Comparison of ENCODE assay signal across 11 mouse cellular contexts in genomic region chr7:142398052-142398451, GRCm38 (mm10). TPM values are rescaled to one million over a fixed set of nuclear protein-coding genes. Genes with fewer than 3 reads are reported as not detected.
DNase-seq lines count a peak whose midpoint lies in the region; ATAC-seq lines count a peak whose summit lies in the region.
"Had no signal": no experiment of that assay in that cellular context is flagged by ENCODE, and none has a peak within 500 bp of the region (broad histone marks: within the 10 kb centered on the region; RNA-seq: fewer than 3 reads in every experiment).

No protein-coding gene starts in this region.

- intact Hi-C loops in heart, postnatal 14 days (cut with DNase I): loop anchor here (10.0 kb wide), 1 partner anchor 333 kb away; the partner anchor contains the start of gene Mob2

- no peaks in the 10 kb centered on the region for H3K9me3 ChIP-seq in heart, embryonic 13.5 days
- no peaks in the 10 kb centered on the region for H3K9me3 ChIP-seq in kidney, embryonic 14.5 days (ENCODE audit: control insufficient read depth, low read length)
- H3K9me3 ChIP-seq: intestine, embryonic 15.5 days had no signal

- H3K36me3 ChIP-seq in heart, embryonic 13.5 days: no peaks in the 10 kb centered on the region
- no peaks in the 10 kb centered on the region for H3K36me3 ChIP-seq in kidney, embryonic 14.5 days (ENCODE audit: control insufficient read depth, insufficient read depth, low read length)
- H3K36me3 ChIP-seq: intestine, embryonic 15.5 days had no signal

- WGBS in heart, embryonic 13.5 days: 34% methylated on average over 2 of the region's 2 CpGs
- WGBS in kidney, embryonic 14.5 days: 42% methylated on average over 2 of the region's 2 CpGs

- H3K27me3 ChIP-seq in heart, embryonic 13.5 days (replicated peaks): no peaks in the 10 kb centered on the region
- no peaks in the 10 kb centered on the region for H3K27me3 ChIP-seq in kidney, embryonic 14.5 days (ENCODE audit: control insufficient read depth, insufficient read depth, low read length)
- H3K27me3 ChIP-seq: intestine, embryonic 15.5 days had no signal

- ATAC-seq in heart, embryonic 13.5 days (ENCODE audit: extremely low read depth, insufficient number of reproducible peaks, low FRiP score, low TSS enrichment): no peak
- no peak for ATAC-seq in kidney, embryonic 14.5 days (ENCODE audit: low FRiP score, low TSS enrichment)
- peak; percentile 55 for ATAC-seq in megakaryocyte, adult 5-6 weeks (ENCODE audit: poor library complexity, severe bottlenecking)
- ATAC-seq: intestine, embryonic 15.5 days had no signal

- peaks cover 20% of the 10 kb centered on the region; the same call in 1 of the 2 replicates for H3K4me1 ChIP-seq in heart, embryonic 13.5 days
- H3K4me1 ChIP-seq in kidney, embryonic 14.5 days (ENCODE audit: control insufficient read depth, insufficient read depth, low read length): 0 out of 2 replicates have a peak, but pooled peaks cover 3% of the 10 kb centered on the region
- H3K4me1 ChIP-seq: intestine, embryonic 15.5 days had no signal

- no peak for DNase-seq in heart, postnatal 14 days
- peak; percentile 55 for DNase-seq in brain, adult 2 months (ENCODE audit: low read depth, low spot score)
- DNase-seq in ovary, postnatal 10 days (ENCODE audit: low spot score): no peak
- DNase-seq in frontal cortex, postnatal 36 days (ENCODE audit: low spot score in 2 of 2): no peak
- DNase-seq in layer of hippocampus, postnatal 25 days (ENCODE audit: extremely low spot score in 1 of 2, low spot score in 1 of 2): no peak
- DNase-seq: adrenal gland, adult 8-10 months had no signal

- peak overlapping the region; percentile 41; the same call in 1 of the 2 replicates for H3K27ac ChIP-seq in heart, embryonic 13.5 days (replicated peaks)
- peak overlapping the region; percentile 1; the same call in 1 of the 2 replicates for H3K27ac ChIP-seq in kidney, embryonic 14.5 days (ENCODE audit: low read depth, low read length)
- H3K27ac ChIP-seq: intestine, embryonic 15.5 days; liver, embryonic 14.5 days had no signal

- no peak overlapping the region for H3K4me2 ChIP-seq in heart, embryonic 13.5 days
- no peak overlapping the region for H3K4me2 ChIP-seq in kidney, embryonic 14.5 days (replicated peaks; ENCODE audit: low read depth, low read length)
- H3K4me2 ChIP-seq: intestine, embryonic 15.5 days had no signal

- no peak overlapping the region for H3K9ac ChIP-seq in heart, embryonic 13.5 days
- H3K9ac ChIP-seq in kidney, embryonic 14.5 days (ENCODE audit: low read depth, low read length): no peak overlapping the region
- H3K9ac ChIP-seq: intestine, embryonic 15.5 days; liver, embryonic 14.5 days had no signal

- H3K4me3 ChIP-seq in heart, embryonic 13.5 days: no peak overlapping the region
- H3K4me3 ChIP-seq in kidney, embryonic 14.5 days (ENCODE audit: low read length): no peak overlapping the region
- H3K4me3 ChIP-seq: intestine, embryonic 15.5 days had no signal

RNA-seq across cellular contexts. Expression of gene Ctsd, which starts 10.2 kb away (rescaled TPM):
- 443 and 485 TPM in 2 replicates for polyA plus RNA-seq in heart, embryonic 13.5 days (2015; fragmentation: Nextera tagmentation; extraction: Ambion mirVana)
- total RNA-seq in heart, postnatal 14 days (2021): 100 to 1,000 TPM; 572 to 613 TPM
- polyA plus RNA-seq in kidney, embryonic 14.5 days (2014; fragmentation: Nextera tagmentation; extraction: Ambion mirVana): 223 and 260 TPM in 2 replicates
- 193 and 197 TPM in 2 replicates for total RNA-seq in megakaryocyte, adult 5-6 weeks (2015)
- 218 and 236 TPM in 2 replicates for total RNA-seq in megakaryocyte, adult 5-6 weeks (2017)
- 100 to 1,000 TPM; 313 to 344 TPM for total RNA-seq in layer of hippocampus, postnatal 25 days (2021)

RNA-seq across cellular contexts. Expression of gene Gm49369, which starts 15.6 kb away (rescaled TPM):
- 2.3 TPM in 1 of 2 replicates, not detected in the other for polyA plus RNA-seq in heart, embryonic 13.5 days (2015; fragmentation: Nextera tagmentation; extraction: Ambion mirVana)
- 1 to 10 TPM; 2.4 to 6.7 TPM for total RNA-seq in heart, postnatal 14 days (2021)
- not detected in 2 replicates for polyA plus RNA-seq in kidney, embryonic 14.5 days (2014; fragmentation: Nextera tagmentation; extraction: Ambion mirVana)
- total RNA-seq in megakaryocyte, adult 5-6 weeks (2015): not detected in 2 replicates
- 24.9 and 36.8 TPM in 2 replicates for total RNA-seq in megakaryocyte, adult 5-6 weeks (2017)
- total RNA-seq in layer of hippocampus, postnatal 25 days (2021): 10 to 100 TPM in 1 of 2 experiments, 1 to 10 TPM in 1; 3.2 to 10.3 TPM

RNA-seq across cellular contexts. Expression of gene Ifitm10, which starts 24.5 kb away (rescaled TPM):
- 6.5 and 7.5 TPM in 2 replicates for polyA plus RNA-seq in heart, embryonic 13.5 days (2015; fragmentation: Nextera tagmentation; extraction: Ambion mirVana)
- total RNA-seq in heart, postnatal 14 days (2021): 1 to 10 TPM; 1.7 to 2.1 TPM
- polyA plus RNA-seq in kidney, embryonic 14.5 days (2014; fragmentation: Nextera tagmentation; extraction: Ambion mirVana): 1.4 and 1.7 TPM in 2 replicates
- 2.1 and 3.6 TPM in 2 replicates for total RNA-seq in megakaryocyte, adult 5-6 weeks (2015)
- total RNA-seq in megakaryocyte, adult 5-6 weeks (2017): 0.48 and 1.4 TPM in 2 replicates
- 10 to 100 TPM; 40.7 to 41.8 TPM for total RNA-seq in layer of hippocampus, postnatal 25 days (2021)

RNA-seq across cellular contexts. Expression of gene Syt8, which starts 36.6 kb away (rescaled TPM):
- polyA plus RNA-seq in heart, embryonic 13.5 days (2015; fragmentation: Nextera tagmentation; extraction: Ambion mirVana): 0.19 and 0.41 TPM in 2 replicates
- total RNA-seq in heart, postnatal 14 days (2021): not detected
- not detected in 2 replicates for polyA plus RNA-seq in kidney, embryonic 14.5 days (2014; fragmentation: Nextera tagmentation; extraction: Ambion mirVana)
- total RNA-seq in megakaryocyte, adult 5-6 weeks (2015): 0.39 TPM in 1 of 2 replicates, not detected in the other
- not detected in 2 replicates for total RNA-seq in megakaryocyte, adult 5-6 weeks (2017)
- total RNA-seq in layer of hippocampus, postnatal 25 days (2021): not detected

RNA-seq across cellular contexts. Expression of gene Tnni2, which starts 43.6 kb away (rescaled TPM):
- 34.8 and 41.9 TPM in 2 replicates for polyA plus RNA-seq in heart, embryonic 13.5 days (2015; fragmentation: Nextera tagmentation; extraction: Ambion mirVana)
- total RNA-seq in heart, postnatal 14 days (2021): 1 to 10 TPM; 5.7 to 7.8 TPM
- polyA plus RNA-seq in kidney, embryonic 14.5 days (2014; fragmentation: Nextera tagmentation; extraction: Ambion mirVana): 3.1 and 3.7 TPM in 2 replicates
- total RNA-seq in megakaryocyte, adult 5-6 weeks (2015): 18.8 and 20.9 TPM in 2 replicates
- total RNA-seq in megakaryocyte, adult 5-6 weeks (2017): 25.6 and 27.6 TPM in 2 replicates
- total RNA-seq in layer of hippocampus, postnatal 25 days (2021): under 1 TPM in 1 of 2 experiments, not detected in 1; 0.70 TPM

Comparison
In these comparisons a context has a peak if more than half of its experiments do, and no peak if none do; other contexts are left out.
1. RNA of gene Ifitm10, which starts 24.5 kb away (total RNA-seq): 40.7 to 41.8 TPM in layer of hippocampus, postnatal 25 days; 1.7 to 2.1 TPM in heart, postnatal 14 days and 0.48 to 3.6 TPM in megakaryocyte, adult 5-6 weeks; every median in the first group is over 4 times any median in the second.